Mouse (Mus musculus) CD8-positive naive resting alpha-beta T cell, adult 2 months (primary cell): ENCODE data around the gene Olfr1218.
"Not testable (repeated sequence)": the region's sequence is repeated elsewhere in the genome, so short reads cannot be mapped to it uniquely, and the experiment has no call there.

ENCODE experiments used
- DNase-seq, 2 experiments: peaks; one replicate each; pipeline ENCODE4 v3.0.0; 2022; ENCODE audit warnings: low read depth in 2 of 2, low spot score in 2 of 2

Gene Olfr1218

DNA sequence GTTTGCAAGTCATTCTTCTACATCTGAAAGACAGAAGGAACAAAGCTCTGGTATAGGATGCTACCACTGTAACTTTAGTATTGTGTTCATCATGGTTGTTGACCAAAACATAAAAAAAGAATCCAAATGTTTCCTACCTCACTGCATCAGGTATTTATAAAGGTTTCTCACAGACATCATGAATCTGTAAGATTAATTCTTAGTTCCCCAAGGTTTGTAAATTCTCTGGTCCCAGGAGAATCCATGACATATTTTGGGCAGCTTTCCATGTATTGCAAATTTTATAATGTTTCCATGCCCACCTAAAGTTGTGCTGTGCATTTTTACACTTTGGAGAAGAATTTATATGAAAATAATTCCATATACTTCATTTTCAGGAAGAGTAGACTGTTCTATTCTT, at the start of gene Olfr1218:
Gene Olfr1218, minus strand, starts transcription at position 101 of the 400 bp plus-strand sequence.
- DNase-seq, result no peak

DNA sequence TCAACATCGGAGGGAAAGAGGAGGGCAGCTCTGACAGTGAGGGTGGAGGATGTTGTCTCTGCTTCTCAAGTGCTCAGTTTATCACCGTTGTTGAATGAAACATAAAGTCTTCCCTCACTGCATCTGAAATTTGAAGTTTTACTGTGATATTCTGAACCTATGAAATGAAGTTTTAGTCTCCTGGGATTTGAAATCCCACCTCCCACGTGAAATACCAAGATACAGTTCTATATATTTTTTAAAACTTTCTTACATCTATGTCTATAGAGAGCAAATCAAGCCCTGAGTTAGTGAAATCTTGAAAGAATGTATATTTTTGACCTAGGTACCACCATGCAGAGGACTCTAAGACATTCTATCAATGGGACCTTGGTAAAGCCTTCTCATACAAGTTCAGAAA, 45.7 kb upstream of the Olfr1218 start, which contains the start of gene Olfr1220:
Gene Olfr1220, minus strand, starts transcription at position 101 of the 400 bp plus-strand sequence.
- no peak for DNase-seq

DNA sequence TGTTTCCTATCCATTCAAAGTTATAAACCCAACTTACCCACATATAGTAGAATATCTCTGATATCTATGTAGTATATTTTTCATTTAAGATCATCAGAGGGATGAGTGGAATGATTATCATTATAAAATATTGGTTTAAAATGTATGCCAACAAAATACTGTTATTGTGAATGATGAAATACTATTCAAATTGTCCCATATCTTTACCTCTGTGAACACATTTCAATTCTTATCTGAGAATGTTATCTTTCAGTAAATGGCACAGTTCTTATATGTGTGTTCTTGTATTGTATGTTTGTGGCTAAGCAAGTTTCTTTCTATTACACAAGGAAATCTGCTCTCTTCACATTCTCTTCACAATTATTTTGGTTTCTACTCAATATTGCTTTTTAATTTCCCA, 44.7 kb upstream of the Olfr1218 start:
- no peak for DNase-seq

DNA sequence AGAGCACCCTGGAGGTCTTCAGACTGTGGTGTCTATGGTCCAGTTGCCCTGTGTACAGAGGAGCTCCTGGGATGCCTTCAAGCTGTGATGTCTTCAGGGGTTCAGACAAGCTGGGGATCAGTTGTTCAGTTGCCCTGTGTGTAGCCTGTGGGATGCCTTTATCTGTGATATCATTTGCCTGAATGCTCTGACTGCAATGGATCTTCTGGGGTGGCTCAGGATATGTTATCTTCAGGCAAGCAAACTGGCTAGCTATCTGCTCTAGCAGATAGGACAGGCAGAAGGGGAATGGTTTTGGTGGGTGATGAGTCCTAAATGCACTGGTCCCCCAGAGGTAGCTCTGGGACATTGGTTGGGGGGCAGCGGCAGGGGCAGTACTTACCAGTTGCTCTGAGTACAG, 32.9 kb upstream of the Olfr1218 start:
- DNase-seq, result no peak

DNA sequence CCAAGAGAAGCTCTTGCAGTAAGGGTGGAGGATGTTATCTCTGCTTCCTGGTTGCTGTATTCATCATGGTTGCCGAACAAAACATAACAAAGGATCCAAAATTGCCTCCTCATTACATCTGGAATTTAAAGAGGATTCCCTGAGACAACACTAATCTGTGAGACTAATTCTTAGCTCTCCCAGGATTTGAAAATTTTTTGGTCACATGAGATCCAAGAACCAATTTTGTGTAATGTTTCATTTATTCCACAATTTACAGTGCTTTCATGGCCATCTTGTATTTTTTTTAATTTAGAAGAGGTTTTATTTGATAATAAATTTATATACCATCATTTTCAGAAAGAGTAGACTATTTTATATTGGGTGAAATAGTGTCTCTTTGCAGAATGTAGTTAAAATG, 22.4 kb upstream of the Olfr1218 start, which contains the start of gene Olfr1219:
Gene Olfr1219, minus strand, starts transcription at position 101 of the 400 bp plus-strand sequence.
- DNase-seq, result no peak

DNA sequence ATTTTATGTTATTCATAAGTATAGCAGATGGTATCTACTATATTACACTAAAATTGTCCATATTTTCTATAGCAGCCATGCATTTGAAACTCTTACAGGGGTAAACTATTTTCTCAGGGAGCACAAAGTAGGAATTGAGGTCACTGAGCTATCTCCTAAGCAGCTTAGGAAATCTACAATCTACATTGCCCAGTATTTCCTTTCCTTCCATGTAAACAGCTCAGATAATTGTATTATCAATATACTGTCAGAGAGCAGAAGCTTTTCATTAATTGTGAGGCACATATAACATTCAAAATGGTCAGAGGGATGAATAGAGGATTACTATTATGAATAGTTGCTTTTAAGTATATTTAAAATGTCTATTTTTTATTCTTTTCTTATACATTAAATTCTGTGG, 20.5 kb upstream of the Olfr1218 start:
- no peak for DNase-seq

DNA sequence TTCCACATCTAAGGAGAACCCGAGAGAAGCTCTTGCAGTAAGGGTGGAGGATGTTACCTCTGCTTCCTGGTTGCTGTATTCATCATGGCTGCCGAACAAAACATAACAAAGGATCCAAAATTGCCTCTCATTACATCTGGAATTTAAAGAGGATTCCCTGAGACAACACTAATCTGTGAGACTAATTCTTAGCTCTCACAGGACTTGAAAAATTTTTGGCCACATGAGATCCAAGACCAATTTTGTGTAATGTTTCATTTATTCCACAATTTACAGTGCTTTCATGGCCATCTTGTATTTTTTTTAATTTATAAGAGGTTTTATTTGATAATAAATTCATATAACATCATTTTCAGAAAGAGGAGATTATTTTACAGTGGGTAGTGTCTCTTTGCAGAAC, 29.0 kb downstream of the Olfr1218 start, which contains the start of gene Olfr1217:
Gene Olfr1217, minus strand, starts transcription at position 101 of the 400 bp plus-strand sequence.
- DNase-seq, result no peak

DNA sequence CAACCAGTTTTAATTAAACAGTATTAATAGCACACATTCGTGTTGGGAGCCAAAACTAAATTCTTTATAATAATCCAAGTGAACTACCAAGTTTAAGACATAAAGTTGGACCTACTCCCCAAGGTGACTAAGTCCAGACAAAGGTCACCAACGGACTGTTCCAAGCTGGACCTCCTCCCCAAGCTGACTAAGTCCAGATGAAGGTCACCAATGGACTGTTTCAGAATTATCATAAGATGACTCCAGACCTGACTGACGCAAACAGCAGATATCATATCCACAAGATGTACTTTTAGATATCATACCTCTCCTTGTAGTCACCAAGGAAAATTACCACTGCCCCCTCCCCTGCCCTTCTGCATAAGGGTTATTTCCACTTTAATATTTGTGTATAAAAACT, 39.6 kb downstream of the Olfr1218 start:
- DNase-seq, result not testable (repeated sequence)

DNA sequence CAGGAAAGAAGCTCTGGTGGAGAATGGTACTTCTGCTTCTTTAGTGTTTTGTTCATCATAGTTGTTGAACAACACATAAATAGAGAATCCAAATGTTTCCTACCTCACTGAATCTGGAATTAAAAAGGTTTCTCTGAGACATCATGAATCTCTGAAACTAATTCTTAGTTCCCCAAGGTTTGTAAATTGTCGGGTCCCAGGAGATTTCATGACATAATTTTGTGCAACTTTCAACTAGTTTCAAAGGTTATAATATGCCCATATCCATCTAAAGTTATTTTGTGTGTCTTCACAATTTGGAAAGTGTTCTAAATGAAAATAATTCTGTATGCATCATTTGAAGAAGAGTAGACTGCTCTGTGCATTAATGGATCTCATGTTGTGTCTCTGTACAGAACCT, 42.7 kb downstream of the Olfr1218 start, which contains the start of gene Olfr1216:
Gene Olfr1216, minus strand, starts transcription at position 101 of the 400 bp plus-strand sequence.
- DNase-seq, result no peak

DNA sequence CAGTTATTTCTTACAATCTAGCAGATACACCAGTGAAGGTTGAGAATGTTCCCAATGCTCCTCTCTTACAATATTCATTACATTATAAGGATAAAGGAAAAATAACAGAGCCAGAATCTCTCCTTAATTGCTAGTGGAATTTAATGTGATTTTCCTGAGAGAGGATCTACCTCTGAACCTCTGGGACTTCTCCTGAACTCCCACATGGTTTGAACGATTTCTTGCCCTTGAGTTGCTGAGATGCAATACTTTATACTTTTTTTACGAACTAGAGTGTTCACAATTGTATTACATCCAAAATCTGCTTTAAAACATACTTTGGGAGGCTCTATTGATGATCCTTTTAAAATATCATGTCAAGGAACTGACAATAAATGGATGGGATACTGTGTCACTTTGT, 54.1 kb downstream of the Olfr1218 start, which contains the start of gene Olfr1215:
Gene Olfr1215, minus strand, starts transcription at position 101 of the 400 bp plus-strand sequence.
- no peak for DNase-seq
